Mouse (Mus musculus) C2C12 (cell line): ENCODE measurements around the gene Atxn1. TPM values are rescaled to one million over a fixed set of nuclear protein-coding genes. Genes with fewer than 3 reads are reported as not detected.

Experiments used
- H3K27me3 ChIP-seq: one replicate; pipeline ENCODE4 v1.6.1; 2011; ENCODE audit not compliant: control insufficient read depth, insufficient read depth, insufficient read length
- H3K36me3 ChIP-seq: one replicate; pipeline ENCODE4 v1.6.1; 2011; ENCODE audit not compliant: control insufficient read depth, insufficient read depth
- H3K4me3 ChIP-seq: one replicate; pipeline ENCODE4 v1.5.1; 2011; ENCODE audit warnings: mild to moderate bottlenecking, control low read depth; ENCODE audit not compliant: poor library complexity, insufficient read depth, severe bottlenecking
- H3K79me2 ChIP-seq: one replicate; pipeline ENCODE4 v1.6.1; 2011; ENCODE audit not compliant: control insufficient read depth, insufficient read depth
- H3K79me3 ChIP-seq: one replicate; pipeline ENCODE4 v1.6.1; 2011; ENCODE audit warnings: low read depth, control low read depth
- H3ac ChIP-seq: one replicate; pipeline ENCODE3; 2011; ENCODE audit warnings: low read depth; ENCODE audit not compliant: control insufficient read depth, insufficient read length
- CEBPB ChIP-seq: IDR thresholded peaks from one replicate; pipeline ENCODE4 v1.6.1; 2011; ENCODE audit warnings: low read depth, mild to moderate bottlenecking, control low read depth, moderate library complexity
- CTCF ChIP-seq: IDR thresholded peaks from one replicate; pipeline ENCODE4 v1.5.1; 2011; ENCODE audit not compliant: control insufficient read depth, insufficient read depth, insufficient read length
- FOSL1 ChIP-seq: IDR thresholded peaks from one replicate; pipeline ENCODE4 v1.8.0; 2011; ENCODE audit warnings: mild to moderate bottlenecking, low read length; ENCODE audit not compliant: poor library complexity, insufficient read depth, severe bottlenecking
- MAX ChIP-seq: IDR thresholded peaks from one replicate; pipeline ENCODE4 v1.6.1; 2011; ENCODE audit warnings: mild to moderate bottlenecking, control low read depth
- MYOD1 ChIP-seq: IDR thresholded peaks from one replicate; pipeline ENCODE4 v1.6.1; 2011; ENCODE audit warnings: low read depth; ENCODE audit not compliant: control insufficient read depth, insufficient read length
- MYOG ChIP-seq: IDR thresholded peaks from one replicate; pipeline ENCODE4 v1.6.1; 2011; ENCODE audit not compliant: control insufficient read depth, insufficient read length; ENCODE audit errors: extremely low read depth
- USF1 ChIP-seq: IDR thresholded peaks from one replicate; pipeline ENCODE4 v1.6.1; 2011; ENCODE audit warnings: low read depth, mild to moderate bottlenecking, control low read depth, moderate library complexity
- polyA plus RNA-seq: library from polyadenylated mRNA; unstranded; fragments of >200 nt; fragmentation: generic; extraction: Trizol; gene quantifications from one replicate; pipeline ENCODE4 v1.2.1, GENCODE M21; 2012; ENCODE audit warnings: missing spikeins

Gene Atxn1
- polyA plus RNA-seq, 1 experiment = 3.0 TPM

DNA sequence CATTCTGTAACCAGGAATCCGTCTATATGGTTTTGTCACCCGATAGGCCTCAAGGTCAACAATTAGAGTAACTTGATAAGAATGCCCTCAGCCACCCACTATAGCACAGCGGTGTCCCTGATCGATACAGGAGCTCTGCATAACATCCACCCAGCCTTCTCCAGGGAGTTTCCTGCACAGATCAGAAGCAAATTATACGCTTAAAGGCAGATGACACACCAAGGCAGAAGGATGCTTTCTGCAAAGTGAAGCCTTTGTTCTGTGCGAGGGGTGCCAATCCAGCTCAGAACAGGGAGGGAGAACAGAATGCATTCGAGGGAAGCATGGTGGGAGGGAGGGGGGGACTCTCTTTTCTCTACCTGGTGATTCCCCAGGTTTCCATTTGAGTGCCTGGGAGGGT, 221.0 kb downstream of the Atxn1 start:
- no peaks in the 10 kb centered on the region for H3K79me2 ChIP-seq
- no peak for TF ChIP-seq MYOD1
- no peak for TF ChIP-seq MYOG
- no peak for TF ChIP-seq MAX
- no peak for TF ChIP-seq CTCF
- no peak for TF ChIP-seq CEBPB
- TF ChIP-seq USF1 = no peak
- TF ChIP-seq FOSL1 = no peak
- no peak overlapping the region for H3K4me3 ChIP-seq
- H3K27me3 ChIP-seq = no peaks in the 10 kb centered on the region
- H3K79me3 ChIP-seq = no peaks in the 10 kb centered on the region
- H3ac ChIP-seq = no peak overlapping the region
- H3K36me3 ChIP-seq = peaks cover 5% of the 10 kb centered on the region

DNA sequence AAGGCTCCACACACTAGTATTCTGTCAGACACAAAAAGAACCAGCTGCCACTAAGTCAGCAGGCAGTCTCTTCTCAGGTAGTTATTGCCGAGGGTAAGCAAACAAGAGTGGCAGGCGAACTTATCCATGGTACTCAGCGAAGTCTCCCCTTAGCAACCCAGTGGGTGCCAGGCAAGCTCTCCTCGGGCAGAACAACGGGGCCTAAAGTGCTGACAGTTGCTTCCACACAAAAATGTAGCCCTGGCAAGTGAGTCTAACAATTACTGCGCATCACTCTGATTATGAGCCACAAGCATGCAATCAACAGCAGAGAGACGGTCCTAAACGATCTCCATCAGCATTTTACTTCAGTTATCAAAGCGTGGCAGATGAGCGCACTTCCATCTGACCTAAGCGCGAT, 224.4 kb downstream of the Atxn1 start:
- no peaks in the 10 kb centered on the region for H3K27me3 ChIP-seq
- TF ChIP-seq MYOD1 = no peak
- no peak for TF ChIP-seq USF1
- TF ChIP-seq CEBPB = no peak
- TF ChIP-seq MAX = no peak
- TF ChIP-seq CTCF = no peak
- no peak for TF ChIP-seq FOSL1
- no peak for TF ChIP-seq MYOG
- H3K79me3 ChIP-seq = no peaks in the 10 kb centered on the region
- H3K79me2 ChIP-seq = no peaks in the 10 kb centered on the region
- H3K4me3 ChIP-seq = no peak overlapping the region
- peaks cover 5% of the 10 kb centered on the region for H3K36me3 ChIP-seq
- H3ac ChIP-seq = no peak overlapping the region

DNA sequence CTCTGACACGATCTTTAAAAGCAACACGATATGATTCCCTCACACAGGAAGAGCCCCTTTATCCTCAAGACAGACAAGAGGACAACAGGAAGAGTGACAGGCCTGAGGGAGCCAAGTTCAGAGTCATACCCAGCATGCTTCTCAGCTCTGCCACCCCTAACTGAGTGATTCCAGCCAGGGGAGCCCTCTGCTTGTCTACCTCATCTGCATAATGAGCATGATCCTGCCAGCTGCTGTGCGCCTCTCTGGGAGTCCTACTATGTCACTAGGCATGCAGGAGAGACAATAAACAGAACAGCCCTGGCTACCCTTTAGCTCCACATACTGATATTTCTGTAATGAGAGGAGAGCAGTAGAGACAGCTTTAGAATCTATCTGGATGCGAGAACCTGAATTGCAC, 228.6 kb downstream of the Atxn1 start:
- H3K79me3 ChIP-seq = no peaks in the 10 kb centered on the region
- H3K79me2 ChIP-seq = no peaks in the 10 kb centered on the region
- TF ChIP-seq USF1 (no peak), FOSL1 (no peak), CTCF (no peak), MAX (no peak), MYOD1 (no peak), CEBPB (no peak), MYOG (no peak)
- no peaks in the 10 kb centered on the region for H3K27me3 ChIP-seq
- H3K36me3 ChIP-seq = peaks cover 11% of the 10 kb centered on the region
- no peak overlapping the region for H3ac ChIP-seq
- no peak overlapping the region for H3K4me3 ChIP-seq

DNA sequence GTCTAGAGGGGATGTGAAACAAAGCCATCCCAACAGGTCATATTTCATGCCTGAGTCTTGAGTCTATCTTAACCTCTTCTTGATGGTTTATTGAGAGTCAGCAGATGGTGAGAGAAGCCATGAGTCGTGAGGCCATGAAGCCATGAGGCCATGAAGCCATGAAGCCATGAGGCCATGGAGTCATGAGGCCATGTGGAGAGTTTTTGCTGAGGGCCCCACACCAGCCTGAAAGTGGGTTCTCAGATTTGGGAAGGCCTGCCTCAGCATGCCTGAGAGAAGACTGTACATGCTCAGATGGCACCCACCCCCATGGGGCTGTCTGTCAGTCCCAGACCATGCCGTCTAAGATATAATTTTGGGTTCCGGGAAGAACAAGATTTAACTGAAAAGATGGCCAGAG, 229.0 kb downstream of the Atxn1 start:
- no peaks in the 10 kb centered on the region for H3K79me2 ChIP-seq
- no peaks in the 10 kb centered on the region for H3K79me3 ChIP-seq
- TF ChIP-seq CEBPB = no peak
- no peak for TF ChIP-seq MYOD1
- TF ChIP-seq MAX = no peak
- TF ChIP-seq USF1 = no peak
- TF ChIP-seq FOSL1 = no peak
- TF ChIP-seq MYOG = no peak
- no peak for TF ChIP-seq CTCF
- H3K36me3 ChIP-seq = peaks cover 11% of the 10 kb centered on the region
- no peak overlapping the region for H3ac ChIP-seq
- no peaks in the 10 kb centered on the region for H3K27me3 ChIP-seq
- H3K4me3 ChIP-seq = no peak overlapping the region

DNA sequence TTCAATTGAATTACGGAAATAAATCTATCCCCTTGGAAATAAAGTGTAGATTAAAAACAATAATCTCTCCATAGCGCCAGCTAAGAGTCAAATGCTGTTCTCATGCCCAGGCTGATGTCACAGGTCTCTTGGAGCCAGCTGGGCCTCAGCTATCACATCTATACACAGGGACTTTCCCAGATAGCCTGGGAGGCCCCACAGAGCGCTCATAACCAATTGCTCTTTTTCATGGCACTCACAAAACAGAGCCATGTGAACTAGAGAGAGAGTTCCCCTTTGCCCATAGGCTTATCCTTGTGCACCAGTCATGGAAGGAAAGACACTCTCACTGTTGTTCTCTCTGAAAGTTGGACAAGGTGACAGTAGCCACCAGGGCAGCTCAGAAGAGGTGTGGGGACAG, 230.3 kb downstream of the Atxn1 start:
- Histone ChIP-seq H3K36me3 (peaks cover 11% of the 10 kb centered on the region), H3K79me2 (no peaks in the 10 kb centered on the region)
- TF ChIP-seq CEBPB = no peak
- TF ChIP-seq CTCF = no peak
- TF ChIP-seq MYOG = no peak
- TF ChIP-seq MYOD1 = no peak
- no peak for TF ChIP-seq FOSL1
- TF ChIP-seq USF1 = no peak
- no peak for TF ChIP-seq MAX

DNA sequence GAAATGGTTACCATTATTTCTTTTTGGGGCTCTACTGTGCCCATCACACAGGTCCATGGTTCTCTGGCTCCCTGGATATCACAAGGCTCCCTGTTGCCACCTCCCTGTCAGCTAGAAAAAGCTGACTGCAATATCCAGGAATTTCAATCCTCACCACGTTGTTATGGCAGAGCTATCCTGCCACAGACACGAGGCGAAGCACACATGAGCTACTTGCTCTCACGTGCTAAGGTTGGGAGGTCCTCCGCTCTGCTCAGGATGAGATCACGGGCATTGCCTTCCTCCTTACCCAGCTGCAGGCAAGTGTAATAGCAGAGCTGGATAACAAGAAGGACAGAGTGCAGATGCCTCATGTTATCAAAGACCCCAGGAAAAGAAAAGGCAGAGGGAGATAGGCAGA, 232.2 kb downstream of the Atxn1 start:
- H3K79me2 ChIP-seq = no peaks in the 10 kb centered on the region
- no peak overlapping the region for H3K4me3 ChIP-seq
- H3K36me3 ChIP-seq = peaks cover 15% of the 10 kb centered on the region
- no peak overlapping the region for H3ac ChIP-seq
- H3K27me3 ChIP-seq = no peaks in the 10 kb centered on the region
- TF ChIP-seq FOSL1 (no peak), MAX (no peak), CTCF (no peak), MYOD1 (no peak), MYOG (no peak), USF1 (no peak), CEBPB (no peak)
- no peaks in the 10 kb centered on the region for H3K79me3 ChIP-seq

More for the DNA sequence above, 230.3 kb downstream of the Atxn1 start:
- Histone ChIP-seq H3K79me3 (no peaks in the 10 kb centered on the region), H3K4me3 (no peak overlapping the region), H3ac (no peak overlapping the region), H3K27me3 (no peaks in the 10 kb centered on the region)
